Mouse (Mus musculus) MEL (cell line): ENCODE results near the gene Mylk3.

Experiments used
- CTCF ChIP-seq, 3 experiments: IDR thresholded peaks in 2 of 3; conservative IDR thresholded peaks in 1 of 3; 2 replicates each; pipeline ENCODE4 v1.5.1; 2011 to 2012; ENCODE audit warnings: low read length in 3 of 3, low read depth in 2 of 3, mild to moderate bottlenecking in 2 of 3, improper control_type of control experiment in 1 of 3, inconsistent platforms in 1 of 3, mixed read lengths in 1 of 3, moderate library complexity in 1 of 3; ENCODE audit not compliant: control insufficient read depth in 1 of 3, insufficient read depth in 1 of 3, poor library complexity in 1 of 3, severe bottlenecking in 1 of 3
- EP300 ChIP-seq, 2 experiments: IDR thresholded peaks; 2 replicates each; pipeline ENCODE4 v1.6.1; 2011; ENCODE audit warnings: improper control_type of control experiment in 2 of 2, low read length in 2 of 2, low read depth in 1 of 2, mild to moderate bottlenecking in 1 of 2
- ETS1 ChIP-seq: IDR thresholded peaks from 2 replicates; pipeline ENCODE4 v1.6.1; 2012; ENCODE audit warnings: low read depth, mild to moderate bottlenecking, inconsistent platforms, low read length, improper control_type of control experiment, moderate library complexity
- MAX ChIP-seq: IDR thresholded peaks from 2 replicates; pipeline ENCODE4 v1.6.1; 2011; ENCODE audit warnings: low read length, improper control_type of control experiment
- MXI1 ChIP-seq: IDR thresholded peaks from 2 replicates; pipeline ENCODE4 v1.6.1; 2011; ENCODE audit warnings: mild to moderate bottlenecking, low read depth, low read length, improper control_type of control experiment
- POLR2A ChIP-seq, 2 experiments: IDR thresholded peaks; 2 replicates each; pipeline ENCODE4 v1.6.1; 2011 to 2012; ENCODE audit warnings: low read length in 2 of 2, mild to moderate bottlenecking in 2 of 2, control low read depth in 1 of 2, improper control_type of control experiment in 1 of 2, low read depth in 1 of 2, moderate library complexity in 1 of 2; ENCODE audit not compliant: control insufficient read depth in 1 of 2, insufficient read depth in 1 of 2, poor library complexity in 1 of 2
- POLR2AphosphoS5 ChIP-seq: IDR thresholded peaks from 2 replicates; pipeline ENCODE4 v1.6.1; 2012; ENCODE audit warnings: low read depth, borderline replicate concordance, mild to moderate bottlenecking, inconsistent platforms, low read length, moderate library complexity, mixed read lengths
- TAL1 ChIP-seq: IDR thresholded peaks from 2 replicates; pipeline ENCODE4 v1.6.1; 2012; ENCODE audit warnings: mild to moderate bottlenecking, inconsistent platforms, low read length, moderate library complexity, mixed read lengths
- TCF12 ChIP-seq: IDR thresholded peaks from 2 replicates; pipeline ENCODE4 v1.6.1; 2014; ENCODE audit warnings: low read depth, mild to moderate bottlenecking, inconsistent platforms, low read length, improper control_type of control experiment, moderate library complexity
- UBTF ChIP-seq: IDR thresholded peaks from 2 replicates; pipeline ENCODE4 v1.6.1; 2012; ENCODE audit warnings: low read depth, mild to moderate bottlenecking, inconsistent platforms, low read length, improper control_type of control experiment, moderate library complexity, borderline replicate concordance; ENCODE audit not compliant: insufficient read depth
- ZMIZ1 ChIP-seq: IDR thresholded peaks from 2 replicates; pipeline ENCODE4 v1.6.1; 2012; ENCODE audit warnings: low read depth, mild to moderate bottlenecking, inconsistent platforms, low read length, improper control_type of control experiment, moderate library complexity

GRCm38 (mm10) chr8:85395681-85396431 is 9.7 kb upstream of the Mylk3 start:
- peak in 1 of 2 experiments; percentile 38; a peak in 1 of 4 replicates for TF ChIP-seq POLR2A (IDR thresholded peaks at IDR 0.05; ENCODE audit: control insufficient read depth in 1 of 2, insufficient read depth in 1 of 2, low read depth in 1 of 2, low read length in 2 of 2, poor library complexity in 1 of 2)
- peak; percentile 25; the same call in 1 of the 2 replicates for TF ChIP-seq TAL1
- no peak for TF ChIP-seq POLR2AphosphoS5
- peak; percentile 89 for TF ChIP-seq TCF12
- peak; percentile 93 to 97 for TF ChIP-seq EP300 (IDR thresholded peaks at IDR 0.05; ENCODE audit: low read depth in 1 of 2, low read length in 2 of 2)
- no peak for TF ChIP-seq UBTF
- peak; percentile 27; the same call in 1 of the 2 replicates for TF ChIP-seq MXI1
- no peak for TF ChIP-seq CTCF (IDR thresholded peaks at IDR 0.05 in 2 of 3, conservative IDR thresholded peaks at IDR 0.05 in 1 of 3; ENCODE audit: control insufficient read depth in 1 of 3, insufficient read depth in 1 of 3, low read depth in 2 of 3, low read length in 3 of 3, poor library complexity in 1 of 3, severe bottlenecking in 1 of 3)
- peak; percentile 80 for TF ChIP-seq ETS1
- TF ChIP-seq ZMIZ1 = 0 out of 2 replicates have a peak, but pooled peaks have one; percentile 38
- no peak for TF ChIP-seq MAX
